Mouse (Mus musculus) kidney, postnatal 0 days (tissue): ENCODE data around the gene Card11. TPM values are rescaled to one million over a fixed set of nuclear protein-coding genes. Genes with fewer than 3 reads are reported as not detected.

Source experiments
- ATAC-seq: fragments of 200-750 bp; cut with Nextera tagmentation; replicated peaks from 2 replicates; pipeline ENCODE4 v1.8.0; 2017; ENCODE audit warnings: low read depth, moderate number of reproducible peaks, moderate TSS enrichment, moderate library complexity; ENCODE audit not compliant: low FRiP score
- DNase-seq: peaks from one replicate; pipeline ENCODE4 v3.0.0-alpha.2; 2016; ENCODE audit warnings: low spot score
- H3K27ac ChIP-seq: fragments of 300-500 bp; sonication (generic); 2 replicates; pipeline ENCODE4 v1.5.1; 2014; ENCODE audit warnings: mild to moderate bottlenecking
- H3K27me3 ChIP-seq: fragments of 300-500 bp; sonication (generic); 2 replicates; pipeline ENCODE4 v1.6.1; 2014; ENCODE audit warnings: low read length, mixed read lengths; ENCODE audit not compliant: insufficient read depth
- H3K36me3 ChIP-seq: fragments of 300-500 bp; sonication (generic); 2 replicates; pipeline ENCODE4 v1.6.1; 2014; ENCODE audit warnings: low read length, mixed read lengths; ENCODE audit not compliant: insufficient read depth
- H3K4me1 ChIP-seq: fragments of 300-500 bp; sonication (generic); replicated peaks from 2 replicates; pipeline ENCODE4 v1.6.1; 2014; ENCODE audit warnings: antibody characterized with exemption, low read length, mixed read lengths; ENCODE audit not compliant: insufficient read depth
- H3K4me2 ChIP-seq: fragments of 300-500 bp; sonication (generic); 2 replicates; pipeline ENCODE4 v1.6.1; 2014; ENCODE audit warnings: mild to moderate bottlenecking, low read length, moderate library complexity, mixed read lengths
- H3K4me3 ChIP-seq: fragments of 300-500 bp; sonication (generic); replicated peaks from 2 replicates; pipeline ENCODE4 v1.5.1; 2014; ENCODE audit warnings: low read depth, low read length
- H3K9ac ChIP-seq: fragments of 300-500 bp; sonication (generic); 2 replicates; pipeline ENCODE4 v1.6.1; 2014; ENCODE audit warnings: low read depth, low read length
- H3K9me3 ChIP-seq: fragments of 300-500 bp; sonication (generic); replicated peaks from 2 replicates; pipeline ENCODE4 v1.6.1; 2016; ENCODE audit warnings: low read length, inconsistent platforms, mixed read lengths
- CTCF ChIP-seq: IDR thresholded peaks from 2 replicates; pipeline ENCODE4 v1.5.1; 2016; ENCODE audit warnings: antibody characterized with exemption, low read depth, mild to moderate bottlenecking, moderate library complexity
- WGBS: fragments of 180-500 bp; shearing (Covaris S2); extraction: QIAGEN DNeasy Blood & Tissue Kit; methylation state at CpG from one replicate; pipeline ENCODE4 v1.1.7; 2014; 5-methylcytosine and 5-hydroxymethylcytosine counted together
- microRNA-seq: library from miRNA; unstranded; fragments of <30 nt; microRNA quantifications from one replicate; pipeline ENCODE4, GENCODE M21; 2016
- polyA plus RNA-seq: library from polyadenylated mRNA; unstranded; fragments of >200 nt; fragmentation: Nextera tagmentation; extraction: Ambion mirVana; gene quantifications from 2 replicates; pipeline ENCODE4 v1.2.1, GENCODE M21; 2015

Card11 gene
- polyA plus RNA-seq, 1 experiment from 2014 or later, result 0.16 TPM

GRCm38 (mm10) chr5:140824126-140824525 lies 176.3 kb downstream of the Card11 start:
- H3K9ac ChIP-seq, result no peak overlapping the region
- DNase-seq (no peak), ATAC-seq (no peak)
- no peak for TF ChIP-seq CTCF
- WGBS, result 84% methylated on average over 7 of the region's 7 CpGs
- peaks cover 18% of the 10 kb centered on the region for H3K4me1 ChIP-seq
- no peak overlapping the region for H3K4me3 ChIP-seq
- no peak overlapping the region for H3K27ac ChIP-seq
- no peak overlapping the region for H3K4me2 ChIP-seq
- H3K9me3 ChIP-seq, result no peaks in the 10 kb centered on the region
- no peaks in the 10 kb centered on the region for H3K27me3 ChIP-seq
- H3K36me3 ChIP-seq, result no peaks in the 10 kb centered on the region

- WGBS, result 91% methylated on average over 2 of the region's 2 CpGs
- H3K4me1 ChIP-seq, result peaks cover 15% of the 10 kb centered on the region
- no peaks in the 10 kb centered on the region for H3K27me3 ChIP-seq
- no peaks in the 10 kb centered on the region for H3K36me3 ChIP-seq
- no peak overlapping the region for H3K4me3 ChIP-seq
- no peak for TF ChIP-seq CTCF
- no peak for ATAC-seq
- no peak overlapping the region for H3K9ac ChIP-seq
- no peak overlapping the region for H3K27ac ChIP-seq
- no peaks in the 10 kb centered on the region for H3K9me3 ChIP-seq
- DNase-seq, result no peak
- H3K4me2 ChIP-seq, result no peak overlapping the region
These were observed 177.0 kb downstream of the Card11 start for GRCm38 (mm10) chr5:140823386-140823785.

Small RNA genes lying within 50 kb of the gene (microRNA-seq; reads per million reads assigned to microRNA genes)
- gene Gm44385, result not detected

Other genes with a start within 250 kb of the Card11 start
- 28.1 and 48.8 TPM in 2 replicates for gene Gna12, start 170.2 kb downstream of the Card11 start, polyA plus RNA-seq
- gene Sdk1, start 240.9 kb upstream of the Card11 start, polyA plus RNA-seq, result 2.1 and 2.2 TPM in 2 replicates